Mouse (Mus musculus) erythroblast, embryonic 14.5 days (primary cell): ENCODE data around the gene Hivep2.

Experiments
- GATA1 ChIP-seq: IDR thresholded peaks from 2 replicates; pipeline ENCODE4 v1.6.1; 2012; ENCODE audit warnings: low read length, inconsistent platforms, mixed read lengths
- TAL1 ChIP-seq: IDR thresholded peaks from 3 replicates; pipeline ENCODE4 v1.6.1; 2012; ENCODE audit warnings: low read length, inconsistent platforms, mixed read lengths

- TF ChIP-seq GATA1 = no peak
- TF ChIP-seq TAL1 = no peak
Measured at GRCm38 (mm10) chr10:14055533-14055981, 89.7 kb downstream of the Hivep2 start.
